Mouse (Mus musculus): ENCODE measurements around the gene Mbnl2. TPM values are rescaled to one million over a fixed set of nuclear protein-coding genes. Genes with fewer than 3 reads are reported as not detected.

Gene Mbnl2
- polyA plus RNA-seq, 1 experiment from 2014 or later, result 35.1 TPM

DNA sequence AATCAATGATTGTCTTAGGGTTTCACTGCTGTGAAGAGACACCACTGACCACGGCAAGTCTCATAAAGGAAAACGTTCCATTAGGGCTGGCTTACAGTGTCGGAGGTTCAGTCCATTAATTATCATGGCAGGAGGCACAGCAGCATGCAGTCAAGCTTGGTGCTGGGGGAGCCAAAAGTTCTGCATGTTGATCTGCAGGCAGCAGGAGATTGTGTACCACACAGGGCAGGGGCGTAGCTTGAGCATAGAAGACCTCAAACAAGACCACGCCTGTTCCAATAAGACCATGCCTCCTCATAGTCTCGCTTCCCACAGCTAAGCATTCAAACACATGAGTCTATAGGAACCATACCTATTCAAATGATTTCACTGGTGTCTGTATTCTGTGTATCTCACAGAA lies 85.7 kb downstream of the Mbnl2 start:
- ATAC-seq (ENCODE audit: low FRiP score, low read depth), result no peak
- Histone ChIP-seq H3K4me2 (replicated peaks) (no peak overlapping the region), H3K4me1 (no peaks in the 10 kb centered on the region), H3K9ac (no peak overlapping the region), H3K27ac (no peak overlapping the region), H3K9me3 (no peaks in the 10 kb centered on the region), H3K4me3 (no peak overlapping the region), H3K36me3 (no peaks in the 10 kb centered on the region), H3K27me3 (replicated peaks) (no peaks in the 10 kb centered on the region)
- 79% methylated on average over 6 of the region's 6 CpGs for WGBS

DNA sequence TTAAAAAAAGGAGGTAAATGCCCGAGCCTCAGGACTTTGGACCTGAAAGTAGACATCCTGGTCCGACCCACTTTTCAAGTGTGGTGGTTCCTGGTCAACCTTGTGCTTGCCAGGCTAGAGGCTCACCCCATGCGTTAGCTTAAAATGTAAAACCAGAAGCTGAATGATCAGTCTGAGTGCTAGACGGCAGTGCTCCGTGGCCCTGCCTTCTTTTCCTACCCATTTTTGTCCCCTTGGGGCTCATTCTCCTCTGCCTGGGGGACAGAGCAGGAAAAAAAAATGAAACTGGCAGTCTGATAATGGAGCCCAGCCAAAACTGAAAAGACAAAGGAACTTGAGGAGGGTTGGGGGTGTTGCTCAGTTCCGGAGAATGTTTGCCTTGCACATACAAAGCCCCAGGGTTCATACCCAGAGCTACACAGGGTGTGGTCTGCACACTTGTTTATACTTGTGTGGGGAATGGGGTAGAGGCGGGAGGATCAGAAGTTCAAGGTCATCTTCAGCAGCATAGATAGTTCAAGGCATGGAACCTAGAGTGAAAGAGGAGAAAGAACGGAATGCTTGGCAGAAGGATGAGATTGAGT lies 87.0 kb downstream of the Mbnl2 start:
- ATAC-seq (ENCODE audit: low FRiP score, low read depth), result no peak
- H3K4me3 ChIP-seq, result no peak overlapping the region
- H3K9ac ChIP-seq, result no peak overlapping the region
- no peaks in the 10 kb centered on the region for H3K36me3 ChIP-seq
- no peak overlapping the region for H3K27ac ChIP-seq
- H3K9me3 ChIP-seq, result no peaks in the 10 kb centered on the region
- 70% methylated on average over 8 of the region's 8 CpGs for WGBS
- H3K4me1 ChIP-seq, result no peaks in the 10 kb centered on the region
- no peak overlapping the region for H3K4me2 ChIP-seq (replicated peaks)
- H3K27me3 ChIP-seq (replicated peaks), result no peaks in the 10 kb centered on the region

DNA sequence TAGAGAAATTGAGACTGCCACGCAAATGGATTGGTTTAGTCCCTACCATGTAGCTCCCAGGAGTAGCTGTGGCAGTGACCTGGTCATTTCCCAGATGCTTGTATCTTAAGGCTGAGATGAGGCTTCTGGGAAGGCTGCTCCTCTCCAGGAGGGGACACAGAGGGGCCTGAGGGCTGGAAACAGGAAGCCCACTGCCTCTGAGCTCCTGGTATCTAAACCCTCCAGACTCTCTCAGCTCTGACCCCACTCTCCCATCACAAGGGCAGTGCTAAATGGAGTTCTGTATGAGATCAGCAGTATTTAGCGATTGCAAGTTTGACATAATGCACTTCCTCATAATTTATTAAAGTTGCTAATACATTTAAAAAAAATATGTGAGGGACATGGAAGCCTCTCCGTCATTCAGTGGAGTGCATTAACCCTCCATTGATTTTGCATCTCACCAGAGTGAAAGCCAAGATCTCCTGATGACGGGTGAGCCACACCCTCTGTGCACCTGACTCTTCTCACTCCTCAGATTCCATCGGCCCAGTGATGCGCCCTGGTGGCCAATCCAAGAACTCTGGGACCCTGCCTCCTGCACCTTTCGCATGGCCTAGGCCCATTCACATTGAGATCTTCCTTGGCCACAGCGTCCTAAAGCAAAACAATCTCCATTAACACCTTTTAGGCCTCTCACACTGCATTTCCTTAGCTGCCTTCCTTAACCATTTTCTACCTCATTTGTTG lies 87.8 kb downstream of the Mbnl2 start:
- H3K9ac ChIP-seq, result no peak overlapping the region
- peak; percentile 25; the same call in 1 of the 2 replicates for ATAC-seq (ENCODE audit: low FRiP score, low read depth)
- H3K9me3 ChIP-seq, result no peaks in the 10 kb centered on the region
- no peaks in the 10 kb centered on the region for H3K27me3 ChIP-seq (replicated peaks)
- no peak overlapping the region for H3K4me3 ChIP-seq
- H3K27ac ChIP-seq, result no peak overlapping the region
- no peak overlapping the region for H3K4me2 ChIP-seq (replicated peaks)
- H3K36me3 ChIP-seq, result no peaks in the 10 kb centered on the region
- no peaks in the 10 kb centered on the region for H3K4me1 ChIP-seq
- 58% methylated on average over 8 of the region's 8 CpGs for WGBS

DNA sequence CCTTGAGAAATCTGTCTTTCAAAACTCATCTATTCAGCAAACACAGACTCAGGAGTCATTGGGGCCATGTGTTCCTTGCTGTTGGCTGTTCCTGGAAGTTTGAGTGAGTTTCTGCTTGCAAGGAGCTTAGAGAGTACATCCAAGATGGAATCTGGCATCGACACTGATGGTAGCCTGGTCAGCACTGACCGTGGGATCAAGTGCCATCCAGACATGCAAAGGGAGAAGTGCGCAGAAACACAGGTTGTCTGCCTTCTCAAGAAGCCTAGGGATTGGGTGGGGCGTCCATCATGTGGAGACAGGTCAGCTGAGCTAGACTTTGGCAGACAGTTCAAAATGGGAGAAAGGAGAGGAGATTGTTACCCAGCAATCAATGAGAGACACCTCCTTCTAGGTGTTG lies 89.6 kb downstream of the Mbnl2 start:
- H3K9ac ChIP-seq, result no peak overlapping the region
- no peaks in the 10 kb centered on the region for H3K27me3 ChIP-seq (replicated peaks)
- H3K4me3 ChIP-seq, result no peak overlapping the region
- H3K27ac ChIP-seq, result no peak overlapping the region
- no peak overlapping the region for H3K4me2 ChIP-seq (replicated peaks)
- no peak for ATAC-seq (ENCODE audit: low FRiP score, low read depth)
- no peaks in the 10 kb centered on the region for H3K9me3 ChIP-seq
- no peaks in the 10 kb centered on the region for H3K36me3 ChIP-seq
- 0 out of 2 replicates have a peak, but pooled peaks cover 3% of the 10 kb centered on the region for H3K4me1 ChIP-seq
- WGBS, result 92% methylated on average over 4 of the region's 4 CpGs

DNA sequence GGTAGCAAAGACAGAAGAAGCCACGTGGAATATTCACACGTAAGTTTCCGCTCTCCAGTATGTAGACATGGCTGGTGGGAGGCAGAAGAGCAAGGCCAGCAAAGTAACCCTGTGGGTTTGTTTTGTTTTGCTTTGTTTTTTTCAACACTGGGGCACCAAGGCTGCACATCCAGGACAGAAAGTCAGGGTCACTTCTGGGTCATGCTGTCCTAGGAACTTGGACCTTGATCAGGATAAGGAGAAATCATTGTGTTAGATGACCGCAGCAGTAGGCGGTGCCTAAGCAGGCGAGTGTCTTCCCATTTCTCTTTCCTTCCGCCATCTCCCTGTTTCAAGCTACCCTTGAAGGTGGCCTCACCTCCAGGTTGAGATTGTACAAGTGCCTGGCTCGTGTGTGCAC lies 91.5 kb downstream of the Mbnl2 start:
- H3K36me3 ChIP-seq, result no peaks in the 10 kb centered on the region
- no peaks in the 10 kb centered on the region for H3K27me3 ChIP-seq (replicated peaks)
- H3K9me3 ChIP-seq, result no peaks in the 10 kb centered on the region
- no peak overlapping the region for H3K27ac ChIP-seq
- H3K4me1 ChIP-seq, result 0 out of 2 replicates have a peak, but pooled peaks cover 3% of the 10 kb centered on the region
- H3K4me3 ChIP-seq, result no peak overlapping the region
- WGBS, result 93% methylated on average over 8 of the region's 8 CpGs
- H3K4me2 ChIP-seq (replicated peaks), result no peak overlapping the region
- no peak overlapping the region for H3K9ac ChIP-seq
- no peak for ATAC-seq (ENCODE audit: low FRiP score, low read depth)

DNA sequence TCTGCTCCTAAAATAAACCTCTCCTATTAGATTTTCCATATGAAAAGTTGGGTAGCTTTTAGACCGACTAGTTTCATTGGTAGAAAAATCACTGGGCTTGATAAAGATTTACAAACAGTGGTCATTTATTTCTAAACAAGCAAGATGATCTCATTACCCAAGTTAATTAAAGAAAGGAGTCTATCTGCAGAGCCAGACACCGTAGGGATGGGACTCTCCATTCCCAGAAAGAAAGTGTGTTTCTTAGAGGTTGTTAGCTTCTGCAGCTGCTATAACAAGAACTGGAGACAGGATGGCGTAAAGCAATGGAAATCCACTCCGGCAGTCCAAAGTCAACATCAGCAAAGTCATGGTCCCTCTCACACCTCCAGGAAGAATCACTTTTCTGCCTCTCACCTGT lies 92.1 kb downstream of the Mbnl2 start:
- Histone ChIP-seq H3K27me3 (replicated peaks) (no peaks in the 10 kb centered on the region), H3K9me3 (no peaks in the 10 kb centered on the region), H3K4me3 (no peak overlapping the region), H3K4me1 (0 out of 2 replicates have a peak, but pooled peaks cover 3% of the 10 kb centered on the region), H3K27ac (no peak overlapping the region), H3K9ac (no peak overlapping the region), H3K36me3 (no peaks in the 10 kb centered on the region), H3K4me2 (replicated peaks) (no peak overlapping the region)
- WGBS, result 87% methylated on average over 4 of the region's 4 CpGs
- ATAC-seq (ENCODE audit: low FRiP score, low read depth), result no peak

DNA sequence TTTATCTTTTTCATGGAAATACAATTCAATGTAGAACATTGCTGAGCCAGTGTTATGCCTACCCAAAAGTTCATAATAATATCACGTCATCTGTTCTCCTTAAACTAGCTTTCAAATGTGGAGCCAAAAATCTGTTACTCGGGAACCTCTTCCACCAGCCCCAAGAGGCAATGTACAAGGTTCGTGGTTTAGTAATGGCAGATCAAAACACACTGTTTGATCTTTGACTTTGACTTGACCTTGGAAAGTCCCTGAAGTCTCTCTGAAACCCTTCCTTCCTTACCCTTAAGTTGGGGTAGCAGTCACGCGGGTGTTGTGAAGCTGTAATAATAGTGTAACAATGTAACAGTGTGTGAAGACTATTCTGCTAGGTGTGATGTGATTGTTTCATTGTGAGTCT lies 93.0 kb downstream of the Mbnl2 start:
- Histone ChIP-seq H3K4me2 (replicated peaks) (no peak overlapping the region), H3K27me3 (replicated peaks) (no peaks in the 10 kb centered on the region), H3K9ac (no peak overlapping the region), H3K36me3 (no peaks in the 10 kb centered on the region), H3K27ac (no peak overlapping the region), H3K4me1 (0 out of 2 replicates have a peak, but pooled peaks cover 3% of the 10 kb centered on the region), H3K9me3 (no peaks in the 10 kb centered on the region), H3K4me3 (no peak overlapping the region)
- WGBS, result 82% methylated on average over 5 of the region's 5 CpGs
- no peak for ATAC-seq (ENCODE audit: low FRiP score, low read depth)

DNA sequence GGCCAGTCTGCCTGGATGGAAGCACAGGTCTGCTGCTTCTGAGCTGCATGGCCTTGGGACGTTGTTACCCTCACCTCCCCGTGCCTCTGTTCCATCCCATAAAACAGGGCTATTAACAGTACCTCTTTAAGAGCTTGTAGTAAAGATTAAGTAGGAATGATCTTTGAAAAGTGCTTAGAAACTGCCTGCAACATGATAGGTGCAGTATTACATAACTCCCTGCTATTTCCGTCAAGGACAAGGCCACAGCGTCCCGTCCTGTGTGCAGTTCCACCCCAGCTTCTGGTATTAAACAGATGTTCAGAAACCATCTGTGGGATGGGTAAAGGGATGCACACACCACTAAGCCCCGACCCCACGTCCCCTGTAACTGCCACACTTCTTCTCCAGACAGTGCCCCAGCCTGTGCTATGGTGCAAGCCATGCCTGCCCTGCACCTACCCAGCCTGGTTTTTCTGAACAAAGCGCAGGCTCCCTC lies 93.5 kb downstream of the Mbnl2 start:
- H3K36me3 ChIP-seq, result no peaks in the 10 kb centered on the region
- no peak overlapping the region for H3K4me2 ChIP-seq (replicated peaks)
- 0 out of 2 replicates have a peak, but pooled peaks cover 3% of the 10 kb centered on the region for H3K4me1 ChIP-seq
- no peak overlapping the region for H3K9ac ChIP-seq
- ATAC-seq (ENCODE audit: low FRiP score, low read depth), result no peak
- H3K27ac ChIP-seq, result no peak overlapping the region
- H3K4me3 ChIP-seq, result no peak overlapping the region
- no peaks in the 10 kb centered on the region for H3K9me3 ChIP-seq
- WGBS, result 70% methylated on average over 8 of the region's 8 CpGs
- no peaks in the 10 kb centered on the region for H3K27me3 ChIP-seq (replicated peaks)

DNA sequence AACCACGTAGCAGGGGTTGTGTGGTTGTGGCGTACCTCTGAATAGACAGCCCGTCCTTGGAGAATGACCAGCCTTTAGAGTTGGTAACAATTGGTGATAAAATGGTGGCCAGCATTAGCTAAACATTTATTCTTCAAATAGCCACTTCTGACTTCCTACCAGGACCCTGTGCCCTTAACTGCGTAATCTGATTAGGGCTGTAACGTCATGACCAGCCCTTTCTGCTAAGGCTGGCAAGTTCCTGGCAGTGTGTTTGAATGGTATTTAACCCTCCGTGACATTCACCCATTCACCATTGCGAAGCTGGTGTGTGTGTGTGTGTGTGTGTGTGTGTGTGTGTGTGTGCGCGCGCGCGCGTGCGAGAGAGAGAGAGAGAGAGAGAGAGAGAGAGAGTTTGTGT lies 94.6 kb downstream of the Mbnl2 start:
- H3K4me2 ChIP-seq (replicated peaks), result no peak overlapping the region
- H3K36me3 ChIP-seq, result no peaks in the 10 kb centered on the region
- H3K4me3 ChIP-seq, result no peak overlapping the region
- H3K9ac ChIP-seq, result no peak overlapping the region
- 74% methylated on average over 14 of the region's 14 CpGs for WGBS
- H3K4me1 ChIP-seq, result 0 out of 2 replicates have a peak, but pooled peaks cover 3% of the 10 kb centered on the region
- ATAC-seq (ENCODE audit: low FRiP score, low read depth), result no peak
- no peaks in the 10 kb centered on the region for H3K27me3 ChIP-seq (replicated peaks)
- H3K9me3 ChIP-seq, result no peaks in the 10 kb centered on the region
- no peak overlapping the region for H3K27ac ChIP-seq

DNA sequence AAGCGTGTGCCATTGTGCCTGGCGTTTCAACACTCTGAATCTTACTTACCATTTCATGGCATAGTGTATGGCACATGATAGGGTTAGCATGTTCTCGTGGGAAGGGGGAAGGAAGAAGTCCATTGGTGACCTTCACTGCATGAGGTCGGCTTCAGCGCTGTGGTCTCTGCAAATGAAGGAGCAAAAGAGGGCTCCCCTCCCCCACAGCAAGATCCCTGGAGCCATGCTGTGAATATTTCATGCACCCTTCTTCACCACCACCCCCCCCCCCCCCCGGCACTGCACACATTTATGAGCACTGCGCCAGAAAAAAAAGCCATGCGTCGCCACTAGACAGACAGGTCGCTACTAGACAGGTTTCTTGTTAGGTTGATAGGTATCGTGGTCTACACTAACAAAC lies 95.2 kb downstream of the Mbnl2 start:
- ATAC-seq (ENCODE audit: low FRiP score, low read depth), result 0 out of 2 replicates have a peak, but pooled peaks have one; percentile 17
- Histone ChIP-seq H3K27me3 (replicated peaks) (no peaks in the 10 kb centered on the region), H3K4me1 (0 out of 2 replicates have a peak, but pooled peaks cover 3% of the 10 kb centered on the region), H3K36me3 (no peaks in the 10 kb centered on the region), H3K4me3 (no peak overlapping the region), H3K9ac (no peak overlapping the region), H3K27ac (no peak overlapping the region), H3K4me2 (replicated peaks) (no peak overlapping the region), H3K9me3 (no peaks in the 10 kb centered on the region)
- WGBS, result 86% methylated on average over 11 of the region's 11 CpGs

DNA sequence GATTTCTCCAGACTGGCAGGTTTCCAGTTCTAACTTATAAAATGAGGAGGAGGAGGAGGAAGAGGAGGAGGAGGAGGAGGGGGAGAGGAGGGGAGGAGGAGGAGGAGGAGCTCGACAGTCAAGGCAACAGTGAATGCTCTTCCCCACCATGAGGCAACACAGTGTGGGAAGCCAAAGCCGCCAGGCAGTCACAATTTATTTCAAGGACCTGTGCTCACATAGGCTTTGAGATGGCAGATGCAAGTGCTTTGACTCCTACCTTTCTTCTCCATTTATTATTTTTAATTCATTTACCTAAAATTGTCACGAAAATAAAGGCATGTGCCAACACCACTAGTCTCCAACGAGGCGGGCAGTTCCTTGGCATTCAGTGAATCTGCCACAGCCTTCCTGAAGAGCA lies 95.7 kb downstream of the Mbnl2 start:
- Histone ChIP-seq H3K9me3 (no peaks in the 10 kb centered on the region), H3K4me1 (0 out of 2 replicates have a peak, but pooled peaks cover 3% of the 10 kb centered on the region), H3K4me3 (no peak overlapping the region), H3K9ac (no peak overlapping the region), H3K27ac (no peak overlapping the region), H3K4me2 (replicated peaks) (no peak overlapping the region), H3K27me3 (replicated peaks) (no peaks in the 10 kb centered on the region), H3K36me3 (no peaks in the 10 kb centered on the region)
- no peak for ATAC-seq (ENCODE audit: low FRiP score, low read depth)
- 79% methylated on average over 5 of the region's 5 CpGs for WGBS

DNA sequence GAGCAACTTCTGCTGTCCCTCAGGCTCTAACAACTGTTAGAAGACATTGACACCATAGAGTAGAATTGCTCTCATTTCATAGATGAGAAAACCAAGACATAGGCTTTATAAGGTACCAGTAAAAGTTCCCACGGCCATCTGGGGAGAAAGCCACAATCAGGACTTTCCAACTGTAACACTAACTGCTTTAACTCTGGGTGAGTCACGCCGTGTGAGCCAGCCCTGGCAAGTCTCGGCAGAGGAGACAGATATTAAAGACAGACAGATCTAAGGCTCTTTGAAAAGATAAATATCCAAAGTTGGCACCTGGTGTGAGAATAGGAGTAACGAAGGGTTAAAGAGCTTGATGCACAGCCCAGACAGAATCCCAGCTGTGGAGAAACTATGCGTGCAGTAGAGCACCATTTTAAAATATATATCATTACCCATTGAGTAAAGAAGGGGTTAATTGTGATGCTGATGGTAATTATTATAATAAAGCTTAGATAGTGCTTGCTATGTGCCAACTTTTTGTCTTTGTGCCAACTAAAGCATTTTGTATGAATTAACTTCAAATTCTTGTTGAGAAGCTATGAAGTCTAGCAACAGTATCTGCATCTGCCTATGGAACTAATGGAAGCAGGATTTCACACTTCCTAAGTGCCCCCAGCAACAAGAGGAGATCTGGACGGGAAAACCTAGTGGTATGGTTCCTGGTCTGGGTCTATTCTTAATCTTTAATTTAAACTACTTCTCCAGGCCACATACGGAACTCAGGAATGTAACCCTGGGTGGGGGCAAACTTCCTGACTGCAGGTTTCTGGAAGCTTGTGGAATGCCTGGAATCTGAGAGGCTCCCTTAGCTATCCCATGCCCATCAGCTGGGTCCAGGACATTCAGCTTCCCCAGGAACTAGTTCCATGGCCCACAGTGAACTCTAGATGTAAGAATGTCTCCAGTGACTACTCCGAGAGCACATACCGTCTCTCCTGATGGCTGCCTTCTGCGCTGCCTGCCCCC lies 97.9 kb downstream of the Mbnl2 start:
- ATAC-seq (ENCODE audit: low FRiP score, low read depth), result no peak
- Histone ChIP-seq H3K27me3 (replicated peaks) (no peaks in the 10 kb centered on the region), H3K4me2 (replicated peaks) (no peak overlapping the region), H3K4me1 (0 out of 2 replicates have a peak, but pooled peaks cover 3% of the 10 kb centered on the region), H3K9me3 (no peaks in the 10 kb centered on the region), H3K9ac (no peak overlapping the region), H3K36me3 (no peaks in the 10 kb centered on the region), H3K4me3 (no peak overlapping the region), H3K27ac (no peak overlapping the region)
- WGBS, result 82% methylated on average over 11 of the region's 11 CpGs
